Mouse (Mus musculus) forelimb bud, embryonic 11.5 days (tissue): ENCODE results near the gene Gm10600.
"Not testable (repeated sequence)": the region's sequence is repeated elsewhere in the genome, so short reads cannot be mapped to it uniquely, and the experiment has no call there.

Source experiments
- DNase-seq: peaks from one replicate; pipeline ENCODE4 v3.0.0-alpha.2; 2012; ENCODE audit warnings: low read depth, low spot score

Gene Gm10600

GRCm38 (mm10) chr4:42240339-42240738 is at the start of gene Gm10600:
Gene Gm10600, plus strand, starts transcription at chr4:42240639.
- DNase-seq, result not testable (repeated sequence)

GRCm38 (mm10) chr4:42255467-42255866 is 15.0 kb downstream of the Gm10600 start, which contains the start of gene Ccl21b:
Gene Ccl21b, plus strand, starts transcription at chr4:42255767.
- DNase-seq, result not testable (repeated sequence)
